In the genomic region with DNA sequence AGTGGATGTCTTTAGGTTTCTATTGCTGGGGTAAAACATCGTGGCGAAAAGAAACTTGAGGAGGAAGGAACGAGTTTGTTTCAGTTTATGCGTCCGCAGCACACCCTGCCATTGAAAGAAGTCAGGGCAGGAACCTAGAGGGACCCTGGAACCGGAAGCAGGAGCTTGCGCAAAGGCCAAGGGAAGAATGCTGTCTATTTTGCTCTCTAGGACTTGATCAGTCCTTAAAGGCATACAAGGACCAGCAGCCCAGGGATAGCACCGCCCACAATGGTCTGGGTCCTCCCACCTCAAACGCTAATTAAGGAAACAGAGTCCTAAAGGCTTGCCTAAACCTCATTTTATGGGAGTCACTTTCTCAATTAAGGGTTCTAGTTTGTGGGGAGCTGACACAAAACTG, we compare ENCODE assay signal across 8 mouse cellular contexts. TPM values are rescaled to one million over a fixed set of nuclear protein-coding genes. Genes with fewer than 3 reads are reported as not detected.
A peak's percentile ranks its signal among the peaks of the same experiment; 100 is the strongest.
DNase-seq lines count a peak whose midpoint lies in the region; ATAC-seq and TF ChIP-seq lines count a peak whose summit lies in the region.

No protein-coding gene starts in this region.

- no peak overlapping the region for H3K27ac ChIP-seq in forebrain, postnatal 0 days (ENCODE audit: low read depth, low read length)
- H3K27ac ChIP-seq in forebrain, embryonic 16.5 days (ENCODE audit: low read length), result no peak overlapping the region
- no peak overlapping the region for H3K27ac ChIP-seq in liver, embryonic 13.5 days
- H3K27ac ChIP-seq in small intestine, adult 2 months (ENCODE audit: insufficient read depth, low read depth, low read length), result no peak overlapping the region
- no peak overlapping the region for H3K27ac ChIP-seq in forebrain, embryonic 15.5 days (replicated peaks)

- no peak overlapping the region for H3K4me3 ChIP-seq in forebrain, postnatal 0 days (ENCODE audit: low read depth, low read length)
- no peak overlapping the region for H3K4me3 ChIP-seq in forebrain, embryonic 16.5 days (replicated peaks; ENCODE audit: low read length)
- 0 out of 2 replicates have a peak overlapping the region, but pooled peaks have one; percentile 2 for H3K4me3 ChIP-seq in liver, embryonic 13.5 days (replicated peaks)
- peak overlapping the region; percentile 14; the same call in 1 of the 2 replicates for H3K4me3 ChIP-seq in small intestine, adult 2 months (ENCODE audit: low read depth, low read length)
- H3K4me3 ChIP-seq in forebrain, embryonic 15.5 days, result no peak overlapping the region

- WGBS in forebrain, postnatal 0 days, result 67% methylated on average over 9 of the region's 9 CpGs
- 66% methylated on average over 9 of the region's 9 CpGs for WGBS in forebrain, embryonic 16.5 days
- WGBS in liver, embryonic 13.5 days (ENCODE audit: insufficient replicate concordance), result 33% methylated on average over 9 of the region's 9 CpGs
- WGBS in small intestine, adult 2 months, result 39% methylated on average over 9 of the region's 9 CpGs
- 67% methylated on average over 9 of the region's 9 CpGs for WGBS in forebrain, embryonic 15.5 days

- intact Hi-C loops in heart, postnatal 36 days (cut with DNase I), result loop anchor here (5.0 kb wide), 2 partner anchors 130 to 205 kb away; a partner anchor contains a TSS

- no peak overlapping the region for H3K9ac ChIP-seq in forebrain, postnatal 0 days
- no peak overlapping the region for H3K9ac ChIP-seq in forebrain, embryonic 16.5 days (replicated peaks; ENCODE audit: low read depth, low read length)
- H3K9ac ChIP-seq in liver, embryonic 13.5 days, result no peak overlapping the region
- no peak overlapping the region for H3K9ac ChIP-seq in forebrain, embryonic 15.5 days (replicated peaks)

- H3K9me3 ChIP-seq in forebrain, postnatal 0 days (ENCODE audit: low read length), result no peaks in the 10 kb centered on the region
- H3K9me3 ChIP-seq in forebrain, embryonic 16.5 days (ENCODE audit: control insufficient read depth, low read length), result no peaks in the 10 kb centered on the region
- no peaks in the 10 kb centered on the region for H3K9me3 ChIP-seq in liver, embryonic 13.5 days (replicated peaks)
- H3K9me3 ChIP-seq in forebrain, embryonic 15.5 days, result no peaks in the 10 kb centered on the region

- H3K4me1 ChIP-seq in forebrain, postnatal 0 days (ENCODE audit: insufficient read depth), result no peaks in the 10 kb centered on the region
- peaks cover 4% of the 10 kb centered on the region for H3K4me1 ChIP-seq in forebrain, embryonic 16.5 days (replicated peaks; ENCODE audit: control insufficient read depth, insufficient read depth, low read length)
- peaks cover 9% of the 10 kb centered on the region; the same call in 1 of the 2 replicates for H3K4me1 ChIP-seq in liver, embryonic 13.5 days (replicated peaks)
- peaks cover 8% of the 10 kb centered on the region; the same call in 1 of the 2 replicates for H3K4me1 ChIP-seq in small intestine, adult 2 months (ENCODE audit: control insufficient read depth, insufficient read depth, insufficient read length, low read length)
- peaks cover 5% of the 10 kb centered on the region; the same call in 1 of the 2 replicates for H3K4me1 ChIP-seq in forebrain, embryonic 15.5 days

- DNase-seq in forebrain, postnatal 0 days, result no peak
- peak; percentile 47 to 53 for DNase-seq in heart, postnatal 36 days
- DNase-seq in liver, embryonic 13.5 days, result no peak
- no peak for DNase-seq in testis, postnatal 10 days (ENCODE audit: low spot score)

- H3K27me3 ChIP-seq in forebrain, postnatal 0 days (ENCODE audit: insufficient read depth, low read length), result no peaks in the 10 kb centered on the region; the same call in 1 of the 2 replicates
- H3K27me3 ChIP-seq in forebrain, embryonic 16.5 days (replicated peaks; ENCODE audit: control insufficient read depth, insufficient read depth, low read length), result no peaks in the 10 kb centered on the region; the same call in 1 of the 2 replicates
- peaks cover 31% of the 10 kb centered on the region for H3K27me3 ChIP-seq in liver, embryonic 13.5 days
- 0 out of 2 replicates have a peak, but pooled peaks cover 2% of the 10 kb centered on the region for H3K27me3 ChIP-seq in small intestine, adult 2 months (ENCODE audit: control insufficient read depth, insufficient read depth, low read length)
- 0 out of 2 replicates have a peak, but pooled peaks cover 4% of the 10 kb centered on the region for H3K27me3 ChIP-seq in forebrain, embryonic 15.5 days

- 0 out of 2 replicates have a peak overlapping the region, but pooled peaks have one; percentile 60 for H3K4me2 ChIP-seq in forebrain, postnatal 0 days (ENCODE audit: low read depth)
- no peak overlapping the region for H3K4me2 ChIP-seq in forebrain, embryonic 16.5 days (ENCODE audit: low read length)
- peak overlapping the region; percentile 64 for H3K4me2 ChIP-seq in liver, embryonic 13.5 days
- no peak overlapping the region for H3K4me2 ChIP-seq in forebrain, embryonic 15.5 days (replicated peaks)

- H3K36me3 ChIP-seq in forebrain, postnatal 0 days (ENCODE audit: insufficient read depth), result no peaks in the 10 kb centered on the region
- H3K36me3 ChIP-seq in forebrain, embryonic 16.5 days (ENCODE audit: control insufficient read depth, insufficient read depth), result no peaks in the 10 kb centered on the region
- H3K36me3 ChIP-seq in liver, embryonic 13.5 days, result no peaks in the 10 kb centered on the region
- H3K36me3 ChIP-seq in small intestine, adult 2 months (ENCODE audit: control insufficient read depth, insufficient read depth, low read length), result no peaks in the 10 kb centered on the region
- no peaks in the 10 kb centered on the region for H3K36me3 ChIP-seq in forebrain, embryonic 15.5 days

- TF ChIP-seq POLR2A in small intestine, adult 2 months (IDR thresholded peaks at IDR 0.05; ENCODE audit: low read depth, low read length), result no peak

- no peak for TF ChIP-seq CTCF in forebrain, postnatal 0 days (IDR thresholded peaks at IDR 0.05; ENCODE audit: low read depth)
- no peak for TF ChIP-seq CTCF in small intestine, adult 2 months (IDR thresholded peaks at IDR 0.05; ENCODE audit: extremely low read depth, insufficient read length, insufficient replicate concordance, low read depth, low read length)

- ATAC-seq in forebrain, postnatal 0 days, result no peak
- ATAC-seq in forebrain, embryonic 16.5 days, result no peak
- no peak for ATAC-seq in liver, embryonic 13.5 days (ENCODE audit: low read depth)
- no peak for ATAC-seq in forebrain, embryonic 15.5 days (replicated peaks)
- ATAC-seq in frontal cortex, adult (ENCODE audit: low TSS enrichment), result no peak

RNA-seq across cellular contexts. Expression of a gene that starts 0.7 kb away (rescaled TPM):
- total RNA-seq in forebrain, postnatal 0 days (2014; rRNA removed), result 25.9 and 31.7 TPM in 2 replicates
- 13.5 and 18.0 TPM in 2 replicates for polyA plus RNA-seq in forebrain, postnatal 0 days (2015; fragmentation: Nextera tagmentation; extraction: Ambion mirVana)
- polyA plus RNA-seq in forebrain, embryonic 16.5 days (2015; fragmentation: Nextera tagmentation; extraction: Ambion mirVana), result 25.0 and 29.2 TPM in 2 replicates
- total RNA-seq in heart, postnatal 36 days (2021), result 10 to 100 TPM; 28.9 to 29.3 TPM
- polyA plus RNA-seq in liver, embryonic 13.5 days (2015; fragmentation: Nextera tagmentation; extraction: Ambion mirVana), result 15.5 and 16.7 TPM in 2 replicates
- 1.9 and 6.2 TPM in 2 replicates for polyA plus RNA-seq in small intestine, adult 2 months (2012; rRNA removed)
- polyA plus RNA-seq in forebrain, embryonic 15.5 days (2015; fragmentation: Nextera tagmentation; extraction: Ambion mirVana), result 21.5 and 22.6 TPM in 2 replicates

Comparison
In these comparisons a context has a peak if more than half of its experiments do, and no peak if none do; other contexts are left out.
1. H3K4me2 ChIP-seq: peak in forebrain, postnatal 0 days (single experiment) and liver, embryonic 13.5 days (single experiment); none in forebrain, embryonic 16.5 days (single experiment) and forebrain, embryonic 15.5 days (single experiment).
2. DNase-seq: peak in heart, postnatal 36 days (2 of 2); none in forebrain, postnatal 0 days (single experiment), liver, embryonic 13.5 days (single experiment) and testis, postnatal 10 days (single experiment).
3. H3K4me3 ChIP-seq: peak in liver, embryonic 13.5 days (single experiment) and small intestine, adult 2 months (single experiment); none in forebrain, postnatal 0 days (single experiment), forebrain, embryonic 16.5 days (single experiment) and forebrain, embryonic 15.5 days (single experiment).